Mouse (Mus musculus): Measurements from ENCODE around the gene Det1.

DNA sequence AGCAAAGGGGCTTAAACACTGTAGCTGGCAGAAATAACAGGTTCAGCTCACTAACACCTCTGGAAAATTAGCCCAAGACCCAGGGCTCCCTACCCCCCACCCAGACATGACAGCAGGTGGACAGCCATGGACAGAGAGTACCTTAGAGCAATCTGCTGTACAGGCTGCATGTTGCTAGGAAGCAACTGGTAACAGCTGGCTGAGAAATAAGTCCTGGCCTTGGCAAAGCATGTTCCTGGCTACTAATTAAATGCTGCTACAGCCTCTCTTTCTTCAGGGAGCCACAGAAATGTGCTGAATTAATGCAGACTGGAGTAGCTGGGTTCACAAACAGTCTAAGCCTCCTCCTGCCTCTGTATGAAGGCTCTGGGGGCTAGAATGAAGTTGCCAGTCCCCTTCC lies 32.3 kb downstream of the Det1 start:
- no peak for TF ChIP-seq EP300 (IDR thresholded peaks at IDR 0.05)
- no peak for TF ChIP-seq CTCF (IDR thresholded peaks at IDR 0.05)

Measured in lung, postnatal 0 days (tissue).